Mouse (Mus musculus) heart, postnatal 0 days (tissue): ENCODE data around the gene Kcnq1.

Source experiments
- CTCF ChIP-seq: IDR thresholded peaks from 2 replicates; pipeline ENCODE4 v1.5.1; 2016; ENCODE audit warnings: antibody characterized with exemption, control low read depth, low read depth
- EP300 ChIP-seq: IDR thresholded peaks from 2 replicates; pipeline ENCODE4 v1.6.1; 2016; ENCODE audit warnings: antibody characterized with exemption, low read depth

DNA sequence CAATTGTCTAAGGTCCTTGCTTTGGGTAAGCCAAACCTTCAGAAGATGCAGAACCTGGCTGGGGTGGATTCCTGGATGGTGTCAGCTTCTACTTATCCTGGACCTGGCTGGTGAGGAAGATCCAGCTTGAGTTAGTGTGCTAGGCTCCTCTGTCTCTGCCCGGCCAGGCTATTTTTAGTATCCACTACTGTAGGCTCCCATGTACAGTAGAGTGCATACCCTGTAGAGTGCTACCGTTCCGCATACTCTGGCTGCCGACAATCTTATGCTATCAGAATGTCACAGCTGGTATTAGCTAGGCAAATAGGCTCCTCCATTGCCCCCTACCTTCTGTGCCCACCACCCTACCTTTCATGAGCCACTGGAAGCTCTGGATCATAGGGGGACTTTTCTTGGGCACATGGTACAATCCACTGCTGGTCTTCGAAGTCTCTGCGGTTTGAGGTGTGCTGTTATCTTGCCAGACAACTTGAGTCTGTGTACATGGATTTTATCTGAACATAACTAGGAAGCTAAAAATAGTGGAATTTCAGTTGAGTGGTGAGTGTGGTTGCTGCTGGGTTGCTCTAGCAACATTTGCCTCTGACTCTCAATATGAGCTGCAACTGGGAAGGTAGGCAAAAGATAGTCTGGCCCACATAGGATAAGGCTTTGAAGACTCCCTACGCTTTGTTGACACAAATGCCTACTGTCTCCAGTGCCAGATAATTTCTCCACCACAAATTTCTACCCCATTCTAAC is 258.1 kb downstream of the Kcnq1 start:
- TF ChIP-seq CTCF (no peak), EP300 (no peak)
